Mouse (Mus musculus): ENCODE results near the gene Stx18.

DNA sequence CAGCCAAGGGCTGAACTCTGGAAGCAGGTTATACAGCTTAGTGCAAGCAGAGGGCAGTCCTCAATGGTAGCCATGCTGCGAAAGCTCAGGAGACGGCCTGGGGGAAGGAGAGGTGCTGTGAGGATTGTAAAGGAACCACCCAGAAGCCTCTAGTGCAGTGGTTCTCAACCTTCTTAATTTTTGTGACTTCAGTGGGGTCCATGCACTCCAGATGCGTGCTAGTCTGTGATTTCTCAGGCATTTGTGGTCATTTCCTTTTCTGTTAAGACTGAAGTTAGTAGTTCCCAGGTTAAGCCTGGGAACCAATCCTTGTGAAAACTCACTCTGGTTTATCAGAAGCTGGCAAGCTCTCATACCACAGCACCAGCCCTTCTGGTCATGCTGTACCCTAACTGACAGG, 51.6 kb downstream of the Stx18 start:
- TF ChIP-seq POLR2A (IDR thresholded peaks at IDR 0.05; ENCODE audit: insufficient read depth, low read length) (no peak), EP300 (IDR thresholded peaks at IDR 0.05; ENCODE audit: insufficient read depth, low read depth, low read length) (no peak), CTCF (IDR thresholded peaks at IDR 0.05; ENCODE audit: low read depth, low read length) (no peak)

All from ES-Bruce4 (cell line).